In the genomic region with DNA sequence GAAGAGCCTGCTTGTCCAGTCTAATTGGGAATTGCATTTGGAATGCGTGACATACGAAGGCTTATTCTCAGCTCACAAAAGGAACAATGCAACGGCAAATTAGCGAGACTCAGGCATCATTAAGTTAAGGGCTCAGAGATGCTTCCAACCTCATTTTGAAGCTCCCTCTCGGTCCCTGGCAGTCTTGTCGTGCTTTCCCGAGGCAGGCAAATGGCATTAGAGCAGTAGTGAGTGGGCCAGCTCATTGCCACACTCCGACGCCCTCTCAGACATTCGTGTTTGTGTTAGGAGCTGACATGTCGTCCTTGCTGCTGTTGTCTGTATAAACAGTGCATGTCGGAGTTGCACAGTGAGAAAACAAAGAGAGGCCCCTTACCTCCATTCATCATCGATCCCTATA, we compare ENCODE assay signal across 13 mouse cellular contexts.
DNase-seq lines count a peak whose midpoint lies in the region; ATAC-seq and TF ChIP-seq lines count a peak whose summit lies in the region.
"Had no signal": no experiment of that assay in that cellular context is flagged by ENCODE, and none has a peak within 500 bp of the region (broad histone marks: within the 10 kb centered on the region; RNA-seq: fewer than 3 reads in every experiment).

No protein-coding gene starts in this region.

- no peak overlapping the region for H3K27ac ChIP-seq in forebrain, postnatal 0 days (ENCODE audit: low read depth, low read length)
- peak overlapping the region; percentile 67 for H3K27ac ChIP-seq in midbrain, embryonic 14.5 days (replicated peaks; ENCODE audit: low read depth, low read length)
- H3K27ac ChIP-seq: embryonic facial prominence, embryonic 13.5 days had no signal

- no peaks in the 10 kb centered on the region for H3K27me3 ChIP-seq in forebrain, postnatal 0 days (ENCODE audit: insufficient read depth, low read length)
- H3K27me3 ChIP-seq in midbrain, embryonic 14.5 days (ENCODE audit: control insufficient read depth, insufficient read depth, low read length), result no peaks in the 10 kb centered on the region

- no peak overlapping the region for H3K4me3 ChIP-seq in forebrain, postnatal 0 days (ENCODE audit: low read depth, low read length)
- H3K4me3 ChIP-seq in midbrain, embryonic 14.5 days (replicated peaks; ENCODE audit: low read depth, low read length), result no peak overlapping the region
- H3K4me3 ChIP-seq: embryonic facial prominence, embryonic 13.5 days had no signal

- no peak for TF ChIP-seq CTCF in brain, embryonic 14.5 days (IDR thresholded peaks at IDR 0.05; ENCODE audit: borderline replicate concordance, extremely low read depth, insufficient read depth, insufficient read length)
- no peak for TF ChIP-seq CTCF in forebrain, postnatal 0 days (IDR thresholded peaks at IDR 0.05; ENCODE audit: low read depth)

- H3K4me1 ChIP-seq in forebrain, postnatal 0 days (ENCODE audit: insufficient read depth), result peaks cover 7% of the 10 kb centered on the region
- peaks cover 5% of the 10 kb centered on the region for H3K4me1 ChIP-seq in midbrain, embryonic 14.5 days (ENCODE audit: control insufficient read depth, insufficient read depth, low read length)

- H3K9me3 ChIP-seq in forebrain, postnatal 0 days (ENCODE audit: low read length), result no peaks in the 10 kb centered on the region
- H3K9me3 ChIP-seq in midbrain, embryonic 14.5 days (ENCODE audit: control insufficient read depth, low read length), result no peaks in the 10 kb centered on the region
- H3K9me3 ChIP-seq: embryonic facial prominence, embryonic 13.5 days had no signal

- H3K4me2 ChIP-seq in forebrain, postnatal 0 days (ENCODE audit: low read depth), result peak overlapping the region; percentile 13; the same call in 1 of the 2 replicates
- H3K4me2 ChIP-seq in midbrain, embryonic 14.5 days (ENCODE audit: low read length), result peak overlapping the region; percentile 26; the same call in 1 of the 2 replicates
- H3K4me2 ChIP-seq: embryonic facial prominence, embryonic 13.5 days had no signal

- TF ChIP-seq POLR2A in brain, embryonic 14.5 days (IDR thresholded peaks at IDR 0.05; ENCODE audit: borderline replicate concordance, extremely low read depth, insufficient read depth, insufficient read length, poor library complexity, severe bottlenecking), result no peak

- no peak overlapping the region for H3K9ac ChIP-seq in forebrain, postnatal 0 days
- peak overlapping the region; percentile 17; the same call in 1 of the 2 replicates for H3K9ac ChIP-seq in midbrain, embryonic 14.5 days (replicated peaks; ENCODE audit: low read length)
- H3K9ac ChIP-seq: embryonic facial prominence, embryonic 13.5 days had no signal

- 9% methylated on average over 13 of the region's 13 CpGs for WGBS in forebrain, postnatal 0 days
- 7% methylated on average over 13 of the region's 13 CpGs for WGBS in midbrain, embryonic 14.5 days

- peak; percentile 36 to 41 for DNase-seq in cerebellum, postnatal 25 days
- no peak for DNase-seq in cerebellum, adult 9-11 months
- peak; percentile 80 for DNase-seq in brain, embryonic 14.5 days (ENCODE audit: low read depth)
- DNase-seq in forebrain, postnatal 0 days, result peak; percentile 42
- DNase-seq in midbrain, embryonic 14.5 days, result peak; percentile 58
- no peak for DNase-seq in right cerebral cortex, postnatal 25 days
- no peak for DNase-seq in MN1 (ENCODE audit: low spot score)
- DNase-seq: heart, postnatal 10 days; kidney, adult 2 months; lung, adult 18-20 months; thymus, adult 18-20 months had no signal

- no peaks in the 10 kb centered on the region for H3K36me3 ChIP-seq in forebrain, postnatal 0 days (ENCODE audit: insufficient read depth)
- H3K36me3 ChIP-seq in midbrain, embryonic 14.5 days (ENCODE audit: control insufficient read depth, insufficient read depth, low read length), result no peaks in the 10 kb centered on the region
- H3K36me3 ChIP-seq: embryonic facial prominence, embryonic 13.5 days had no signal

- ATAC-seq in forebrain, postnatal 0 days, result peak; percentile 46; the same call in 1 of the 2 replicates
- ATAC-seq in midbrain, embryonic 14.5 days (ENCODE audit: low FRiP score, low TSS enrichment), result peak; percentile 48; the same call in 1 of the 2 replicates
- no peak for ATAC-seq in granulocyte monocyte progenitor cell, adult 5-6 weeks (replicated peaks; ENCODE audit: poor library complexity, severe bottlenecking)

Comparison
In these comparisons a context has a peak if more than half of its experiments do, and no peak if none do; other contexts are left out.
1. DNase-seq: peak in cerebellum, postnatal 25 days (2 of 2), brain, embryonic 14.5 days (single experiment), forebrain, postnatal 0 days (single experiment) and midbrain, embryonic 14.5 days (single experiment); none in cerebellum, adult 9-11 months (single experiment), right cerebral cortex, postnatal 25 days (single experiment) and MN1 (single experiment).